Mouse (Mus musculus): ENCODE measurements around the gene Smg9. TPM values are rescaled to one million over a fixed set of nuclear protein-coding genes. Genes with fewer than 3 reads are reported as not detected.
A peak's percentile ranks its signal among the peaks of the same experiment; 100 is the strongest.

The Smg9 gene
- polyA plus RNA-seq, 1 experiment from 2014 or later = 20.6 TPM

- no peak for TF ChIP-seq CTCF (IDR thresholded peaks at IDR 0.05; ENCODE audit: low read depth)
- Histone ChIP-seq H3K4me1 (replicated peaks; ENCODE audit: insufficient read depth, low read length) (no peaks in the 10 kb centered on the region), H3K4me2 (ENCODE audit: low read length) (no peak overlapping the region), H3K27ac (no peak overlapping the region), H3K9ac (ENCODE audit: low read depth, low read length) (no peak overlapping the region), H3K27me3 (ENCODE audit: insufficient read depth, low read length) (no peaks in the 10 kb centered on the region), H3K36me3 (ENCODE audit: insufficient read depth, low read length) (no peaks in the 10 kb centered on the region), H3K4me3 (replicated peaks; ENCODE audit: low read depth, low read length) (no peak overlapping the region), H3K9me3 (replicated peaks; ENCODE audit: low read length) (no peaks in the 10 kb centered on the region)
- DNase-seq (ENCODE audit: low spot score) (no peak), ATAC-seq (replicated peaks; ENCODE audit: low FRiP score, low read depth) (no peak)
- 51% methylated on average over 8 of the region's 8 CpGs for WGBS
These were observed 42.9 kb downstream of the Smg9 start for GRCm38 (mm10) chr7:24442313-24442712.

- H3K36me3 ChIP-seq (ENCODE audit: insufficient read depth, low read length) = no peaks in the 10 kb centered on the region
- ATAC-seq (replicated peaks; ENCODE audit: low FRiP score, low read depth) (no peak), DNase-seq (ENCODE audit: low spot score) (no peak)
- H3K4me1 ChIP-seq (replicated peaks; ENCODE audit: insufficient read depth, low read length) = no peaks in the 10 kb centered on the region
- no peak for TF ChIP-seq CTCF (IDR thresholded peaks at IDR 0.05; ENCODE audit: low read depth)
- H3K4me2 ChIP-seq (ENCODE audit: low read length) = no peak overlapping the region
- no peak overlapping the region for H3K27ac ChIP-seq
- no peak overlapping the region for H3K4me3 ChIP-seq (replicated peaks; ENCODE audit: low read depth, low read length)
- H3K9ac ChIP-seq (ENCODE audit: low read depth, low read length) = no peak overlapping the region
- H3K9me3 ChIP-seq (replicated peaks; ENCODE audit: low read length) = no peaks in the 10 kb centered on the region
- WGBS = 88% methylated on average over 9 of the region's 9 CpGs
- no peaks in the 10 kb centered on the region for H3K27me3 ChIP-seq (ENCODE audit: insufficient read depth, low read length)
These were observed 46.0 kb downstream of the Smg9 start for GRCm38 (mm10) chr7:24445266-24445926.

- no peaks in the 10 kb centered on the region for H3K36me3 ChIP-seq (ENCODE audit: insufficient read depth, low read length)
- H3K4me1 ChIP-seq (replicated peaks; ENCODE audit: insufficient read depth, low read length) = no peaks in the 10 kb centered on the region
- DNase-seq (ENCODE audit: low spot score) = no peak
- H3K27ac ChIP-seq = no peak overlapping the region
- no peak overlapping the region for H3K9ac ChIP-seq (ENCODE audit: low read depth, low read length)
- H3K4me2 ChIP-seq (ENCODE audit: low read length) = no peak overlapping the region
- ATAC-seq (replicated peaks; ENCODE audit: low FRiP score, low read depth) = no peak
- H3K27me3 ChIP-seq (ENCODE audit: insufficient read depth, low read length) = no peaks in the 10 kb centered on the region
- H3K9me3 ChIP-seq (replicated peaks; ENCODE audit: low read length) = no peaks in the 10 kb centered on the region
- H3K4me3 ChIP-seq (replicated peaks; ENCODE audit: low read depth, low read length) = no peak overlapping the region
- 0 out of 2 replicates have a peak, but pooled peaks have one; percentile 9 for TF ChIP-seq CTCF (IDR thresholded peaks at IDR 0.05; ENCODE audit: low read depth)
- WGBS = 76% methylated on average over 7 of the region's 7 CpGs
These were observed 47.4 kb downstream of the Smg9 start for GRCm38 (mm10) chr7:24446697-24447340.

- H3K9me3 ChIP-seq (replicated peaks; ENCODE audit: low read length) = no peaks in the 10 kb centered on the region
- no peak for TF ChIP-seq CTCF (IDR thresholded peaks at IDR 0.05; ENCODE audit: low read depth)
- no peak overlapping the region for H3K4me2 ChIP-seq (ENCODE audit: low read length)
- 59% methylated on average over 14 of the region's 14 CpGs for WGBS
- no peaks in the 10 kb centered on the region for H3K4me1 ChIP-seq (replicated peaks; ENCODE audit: insufficient read depth, low read length)
- H3K27ac ChIP-seq = no peak overlapping the region
- H3K27me3 ChIP-seq (ENCODE audit: insufficient read depth, low read length) = no peaks in the 10 kb centered on the region
- H3K9ac ChIP-seq (ENCODE audit: low read depth, low read length) = no peak overlapping the region
- DNase-seq (ENCODE audit: low spot score) = no peak
- H3K36me3 ChIP-seq (ENCODE audit: insufficient read depth, low read length) = no peaks in the 10 kb centered on the region
- ATAC-seq (replicated peaks; ENCODE audit: low FRiP score, low read depth) = peak; percentile 68; the same call in 1 of the 2 replicates
- no peak overlapping the region for H3K4me3 ChIP-seq (replicated peaks; ENCODE audit: low read depth, low read length)
These were observed 49.5 kb downstream of the Smg9 start for GRCm38 (mm10) chr7:24448782-24449517.

- Histone ChIP-seq H3K4me2 (ENCODE audit: low read length) (no peak overlapping the region), H3K4me1 (replicated peaks; ENCODE audit: insufficient read depth, low read length) (no peaks in the 10 kb centered on the region), H3K4me3 (replicated peaks; ENCODE audit: low read depth, low read length) (no peak overlapping the region), H3K9ac (ENCODE audit: low read depth, low read length) (no peak overlapping the region), H3K27me3 (ENCODE audit: insufficient read depth, low read length) (no peaks in the 10 kb centered on the region), H3K9me3 (replicated peaks; ENCODE audit: low read length) (no peaks in the 10 kb centered on the region), H3K36me3 (ENCODE audit: insufficient read depth, low read length) (no peaks in the 10 kb centered on the region), H3K27ac (no peak overlapping the region)
- WGBS = 59% methylated on average over 9 of the region's 9 CpGs
- no peak for ATAC-seq (replicated peaks; ENCODE audit: low FRiP score, low read depth)
- no peak for DNase-seq (ENCODE audit: low spot score)
- no peak for TF ChIP-seq CTCF (IDR thresholded peaks at IDR 0.05; ENCODE audit: low read depth)
These were observed 51.2 kb downstream of the Smg9 start for GRCm38 (mm10) chr7:24450585-24451017.

- Histone ChIP-seq H3K4me3 (replicated peaks; ENCODE audit: low read depth, low read length) (no peak within 1 kb of the TSS), H3K9me3 (replicated peaks; ENCODE audit: low read length) (no peaks in the 10 kb centered on the region), H3K27ac (no peak within 1 kb of the TSS), H3K27me3 (ENCODE audit: insufficient read depth, low read length) (no peaks in the 10 kb centered on the region), H3K4me2 (ENCODE audit: low read length) (no peak within 1 kb of the TSS), H3K36me3 (ENCODE audit: insufficient read depth, low read length) (no peaks in the 10 kb centered on the region), H3K9ac (ENCODE audit: low read depth, low read length) (no peak within 1 kb of the TSS), H3K4me1 (replicated peaks; ENCODE audit: insufficient read depth, low read length) (no peaks in the 10 kb centered on the region)
- no peak for TF ChIP-seq CTCF (IDR thresholded peaks at IDR 0.05; ENCODE audit: low read depth)
- whole genome bisulfite sequencing = 51% methylated on average over 9 of the region's 9 CpGs
- ATAC-seq (replicated peaks; ENCODE audit: low FRiP score, low read depth) (no peak), DNase-seq (ENCODE audit: low spot score) (no peak)
These were observed 52.5 kb downstream of the Smg9 start, which contains the start of gene Irgc1 for GRCm38 (mm10) chr7:24451855-24452311. TSS of gene Irgc1 (minus strand) at chr7:24452297.

Data from kidney, postnatal 0 days (tissue).